Mouse (Mus musculus): ENCODE measurements at regions not wholly inside any gene's neighbourhood (a gene's known extent, or its start where the extent isn't known, plus 50 kb on each side); places are given as distances from the start of the nearest gene placed in this dataset.

- no peak for DNase-seq
These were observed 270.3 kb upstream of the Npvf start for GRCm38 (mm10) chr6:50924571-50924970.

GRCm38 (mm10) chr6:50924998-50925397 is 270.8 kb upstream of the Npvf start:
- no peak for DNase-seq

- DNase-seq: no peak
These were observed 272.1 kb upstream of the Npvf start for GRCm38 (mm10) chr6:50926313-50926712.

- no peak for DNase-seq
These were observed 275.3 kb upstream of the Npvf start for GRCm38 (mm10) chr6:50929503-50929902.

- no peak for DNase-seq
These were observed 279.3 kb upstream of the Npvf start for GRCm38 (mm10) chr6:50933510-50933909.

GRCm38 (mm10) chr6:50934245-50934644 is 280.0 kb upstream of the Npvf start:
- no peak for DNase-seq

GRCm38 (mm10) chr6:50936306-50936705 is 282.1 kb upstream of the Npvf start:
- DNase-seq: no peak

GRCm38 (mm10) chr6:50937094-50937493 is 282.9 kb upstream of the Npvf start:
- peak; percentile 27 for DNase-seq

GRCm38 (mm10) chr6:50938879-50939278 is 284.6 kb upstream of the Npvf start:
- no peak for DNase-seq

GRCm38 (mm10) chr6:50939440-50939839 is 285.2 kb upstream of the Npvf start:
- no peak for DNase-seq

GRCm38 (mm10) chr6:50940118-50940517 is 285.9 kb upstream of the Npvf start:
- DNase-seq: no peak

- no peak for DNase-seq
These were observed 286.6 kb upstream of the Npvf start for GRCm38 (mm10) chr6:50940641-50941398.

- no peak for DNase-seq
These were observed 288.5 kb upstream of the Npvf start for GRCm38 (mm10) chr6:50942696-50943095.

GRCm38 (mm10) chr6:50948061-50948460 is 293.8 kb upstream of the Npvf start:
- no peak for DNase-seq

- no peak for DNase-seq
These were observed 295.1 kb upstream of the Npvf start for GRCm38 (mm10) chr6:50949361-50949760.

- DNase-seq: no peak
These were observed 295.8 kb upstream of the Npvf start for GRCm38 (mm10) chr6:50949883-50950583.

GRCm38 (mm10) chr6:50957328-50957900 is 303.2 kb upstream of the Npvf start:
- DNase-seq: no peak

GRCm38 (mm10) chr6:50960341-50960740 is 306.1 kb upstream of the Npvf start:
- DNase-seq: no peak

- no peak for DNase-seq
These were observed 307.4 kb upstream of the Npvf start for GRCm38 (mm10) chr6:50961592-50961991.

GRCm38 (mm10) chr6:50968546-50968945 is 314.3 kb upstream of the Npvf start:
- DNase-seq: no peak

GRCm38 (mm10) chr6:50969341-50969740 is 315.1 kb upstream of the Npvf start:
- DNase-seq: no peak

- DNase-seq: no peak
These were observed 315.8 kb upstream of the Npvf start for GRCm38 (mm10) chr6:50969997-50970396.

- DNase-seq: no peak
These were observed 316.5 kb upstream of the Npvf start for GRCm38 (mm10) chr6:50970770-50971169.

- DNase-seq: no peak
These were observed 318.0 kb upstream of the Npvf start for GRCm38 (mm10) chr6:50972268-50972667.

Data from adrenal gland, adult 8-10 months (tissue).